Mouse (Mus musculus) intestine, embryonic 15.5 days (tissue): ENCODE measurements around the gene Tars2. TPM values are rescaled to one million over a fixed set of nuclear protein-coding genes. Genes with fewer than 3 reads are reported as not detected.
"Not testable (repeated sequence)": the region's sequence is repeated elsewhere in the genome, so short reads cannot be mapped to it uniquely, and the experiment has no call there.

Experiments
- ATAC-seq: fragments of 200-750 bp; cut with Nextera tagmentation; 2 replicates; pipeline ENCODE4 v1.8.0; 2017; ENCODE audit warnings: moderate TSS enrichment, moderate library complexity
- H3K27ac ChIP-seq: fragments of 300-500 bp; sonication (generic); 2 replicates; pipeline ENCODE4 v1.5.1; 2015; ENCODE audit warnings: mild to moderate bottlenecking, inconsistent platforms
- H3K27me3 ChIP-seq: fragments of 300-500 bp; sonication (generic); replicated peaks from 2 replicates; pipeline ENCODE4 v1.6.1; 2015; ENCODE audit warnings: inconsistent platforms
- H3K36me3 ChIP-seq: fragments of 300-500 bp; sonication (generic); 2 replicates; pipeline ENCODE4 v1.6.1; 2015; ENCODE audit warnings: inconsistent platforms
- H3K4me1 ChIP-seq: fragments of 300-500 bp; sonication (generic); replicated peaks from 2 replicates; pipeline ENCODE4 v1.6.1; 2015; ENCODE audit warnings: inconsistent platforms
- H3K4me2 ChIP-seq: fragments of 300-500 bp; sonication (generic); replicated peaks from 2 replicates; pipeline ENCODE4 v1.6.1; 2015; ENCODE audit warnings: mild to moderate bottlenecking, inconsistent platforms
- H3K4me3 ChIP-seq: fragments of 300-500 bp; sonication (generic); replicated peaks from 2 replicates; pipeline ENCODE4 v1.5.1; 2015; ENCODE audit warnings: inconsistent platforms
- H3K9ac ChIP-seq: fragments of 300-500 bp; sonication (generic); 2 replicates; pipeline ENCODE4 v1.6.1; 2015; ENCODE audit warnings: inconsistent platforms
- H3K9me3 ChIP-seq: fragments of 300-500 bp; sonication (generic); 2 replicates; pipeline ENCODE4 v1.6.1; 2016; ENCODE audit warnings: inconsistent platforms
- WGBS: fragments of 180-500 bp; shearing (Covaris S2); methylation state at CpG from one replicate; pipeline ENCODE4 v1.1.7; 2015; 5-methylcytosine and 5-hydroxymethylcytosine counted together
- polyA plus RNA-seq: library from polyadenylated mRNA; unstranded; fragments of >200 nt; fragmentation: Nextera tagmentation; extraction: Ambion mirVana; gene quantifications from 2 replicates; pipeline ENCODE4 v1.2.1, GENCODE M21; 2015

Tars2 gene
- polyA plus RNA-seq: 54.4 and 54.5 TPM in 2 replicates

- H3K27me3 ChIP-seq: no peaks in the 10 kb centered on the region
- no peaks in the 10 kb centered on the region for H3K9me3 ChIP-seq
- H3K36me3 ChIP-seq: peaks cover 14% of the 10 kb centered on the region
- WGBS: 81% methylated on average over 6 of the region's 6 CpGs
- no peak within 1 kb of the TSS for H3K4me3 ChIP-seq
- H3K4me2 ChIP-seq: no peak within 1 kb of the TSS
- no peak for ATAC-seq
- H3K9ac ChIP-seq: no peak within 1 kb of the TSS
- no peaks in the 10 kb centered on the region for H3K4me1 ChIP-seq
- H3K27ac ChIP-seq: no peak within 1 kb of the TSS
These were observed at the start of gene Tars2 for GRCm38 (mm10) chr3:95760106-95760505. Gene Tars2 (minus strand): TSS chr3:95760206.

- Histone ChIP-seq H3K9ac (no peak overlapping the region), H3K9me3 (no peaks in the 10 kb centered on the region), H3K4me2 (no peak overlapping the region), H3K4me3 (no peak overlapping the region), H3K36me3 (peaks cover 12% of the 10 kb centered on the region), H3K27me3 (no peaks in the 10 kb centered on the region), H3K27ac (no peak overlapping the region), H3K4me1 (no peaks in the 10 kb centered on the region)
- ATAC-seq: no peak
- 55% methylated on average over 2 of the region's 2 CpGs for WGBS
These were observed 48.4 kb upstream of the Tars2 start for GRCm38 (mm10) chr3:95808384-95808783.

- H3K36me3 ChIP-seq: peaks cover 12% of the 10 kb centered on the region
- WGBS: 79% methylated on average over 6 of the region's 6 CpGs
- not testable (repeated sequence) for H3K4me2 ChIP-seq, H3K9ac ChIP-seq, H3K27ac ChIP-seq, H3K4me1 ChIP-seq, H3K4me3 ChIP-seq, ATAC-seq, H3K27me3 ChIP-seq, H3K9me3 ChIP-seq
These were observed 47.6 kb upstream of the Tars2 start for GRCm38 (mm10) chr3:95807630-95808029.

- Histone ChIP-seq H3K4me3 (no peak overlapping the region), H3K4me2 (no peak overlapping the region), H3K36me3 (peaks cover 12% of the 10 kb centered on the region), H3K9ac (no peak overlapping the region), H3K27ac (no peak overlapping the region), H3K27me3 (no peaks in the 10 kb centered on the region), H3K9me3 (no peaks in the 10 kb centered on the region), H3K4me1 (no peaks in the 10 kb centered on the region)
- 43% methylated on average over 1 of the region's 1 CpGs for WGBS
- ATAC-seq: peak; percentile 51; the same call in 1 of the 2 replicates
These were observed 46.7 kb upstream of the Tars2 start for GRCm38 (mm10) chr3:95806677-95807076.

- H3K36me3 ChIP-seq: peaks cover 12% of the 10 kb centered on the region
- no peak overlapping the region for H3K4me2 ChIP-seq
- no peak overlapping the region for H3K27ac ChIP-seq
- no peak for ATAC-seq
- no peak overlapping the region for H3K9ac ChIP-seq
- no peaks in the 10 kb centered on the region for H3K9me3 ChIP-seq
- H3K4me1 ChIP-seq: no peaks in the 10 kb centered on the region
- no peaks in the 10 kb centered on the region for H3K27me3 ChIP-seq
- 97% methylated on average over 4 of the region's 4 CpGs for WGBS
- no peak overlapping the region for H3K4me3 ChIP-seq
These were observed 43.8 kb upstream of the Tars2 start for GRCm38 (mm10) chr3:95803851-95804250.

GRCm38 (mm10) chr3:95798756-95799155, 38.8 kb upstream of the Tars2 start:
- Histone ChIP-seq H3K9ac (no peak overlapping the region), H3K9me3 (no peaks in the 10 kb centered on the region), H3K4me1 (no peaks in the 10 kb centered on the region), H3K27ac (no peak overlapping the region), H3K27me3 (no peaks in the 10 kb centered on the region), H3K4me3 (no peak overlapping the region), H3K36me3 (no peaks in the 10 kb centered on the region), H3K4me2 (no peak overlapping the region)
- WGBS: 84% methylated on average over 4 of the region's 4 CpGs
- no peak for ATAC-seq

- Histone ChIP-seq H3K4me1 (no peaks in the 10 kb centered on the region), H3K4me2 (no peak overlapping the region), H3K36me3 (no peaks in the 10 kb centered on the region), H3K27me3 (no peaks in the 10 kb centered on the region), H3K4me3 (no peak overlapping the region), H3K27ac (no peak overlapping the region), H3K9me3 (no peaks in the 10 kb centered on the region), H3K9ac (no peak overlapping the region)
- no peak for ATAC-seq
- WGBS: 78% methylated on average over 1 of the region's 1 CpGs
These were observed 34.3 kb upstream of the Tars2 start for GRCm38 (mm10) chr3:95794299-95794698.

- WGBS: 79% methylated on average over 2 of the region's 2 CpGs
- Histone ChIP-seq H3K4me2 (no peak overlapping the region), H3K27ac (no peak overlapping the region), H3K27me3 (no peaks in the 10 kb centered on the region), H3K4me1 (no peaks in the 10 kb centered on the region), H3K9me3 (no peaks in the 10 kb centered on the region), H3K36me3 (no peaks in the 10 kb centered on the region), H3K9ac (no peak overlapping the region), H3K4me3 (no peak overlapping the region)
- ATAC-seq: no peak
These were observed 33.7 kb upstream of the Tars2 start for GRCm38 (mm10) chr3:95793662-95794061.

- no peaks in the 10 kb centered on the region for H3K27me3 ChIP-seq
- no peak for ATAC-seq
- no peak overlapping the region for H3K4me3 ChIP-seq
- no peaks in the 10 kb centered on the region for H3K4me1 ChIP-seq
- 91% methylated on average over 4 of the region's 4 CpGs for WGBS
- H3K36me3 ChIP-seq: peaks cover 25% of the 10 kb centered on the region
- H3K9me3 ChIP-seq: no peaks in the 10 kb centered on the region
- H3K27ac ChIP-seq: no peak overlapping the region
- no peak overlapping the region for H3K9ac ChIP-seq
- H3K4me2 ChIP-seq: no peak overlapping the region
These were observed 25.5 kb upstream of the Tars2 start for GRCm38 (mm10) chr3:95785501-95785900.

GRCm38 (mm10) chr3:95771985-95772384, 12.0 kb upstream of the Tars2 start:
- H3K27ac ChIP-seq: no peak overlapping the region
- no peaks in the 10 kb centered on the region for H3K4me1 ChIP-seq
- peaks cover 26% of the 10 kb centered on the region for H3K36me3 ChIP-seq
- no peak overlapping the region for H3K4me2 ChIP-seq
- ATAC-seq: no peak
- H3K9ac ChIP-seq: no peak overlapping the region
- no peaks in the 10 kb centered on the region for H3K27me3 ChIP-seq
- H3K9me3 ChIP-seq: no peaks in the 10 kb centered on the region
- no peak overlapping the region for H3K4me3 ChIP-seq

- 90% methylated on average over 10 of the region's 10 CpGs for WGBS
- no peak for ATAC-seq
- no peak overlapping the region for H3K4me3 ChIP-seq
- H3K36me3 ChIP-seq: peaks cover 35% of the 10 kb centered on the region
- no peaks in the 10 kb centered on the region for H3K27me3 ChIP-seq
- H3K9me3 ChIP-seq: no peaks in the 10 kb centered on the region
- H3K4me2 ChIP-seq: no peak overlapping the region
- H3K4me1 ChIP-seq: no peaks in the 10 kb centered on the region
- no peak overlapping the region for H3K27ac ChIP-seq
- no peak overlapping the region for H3K9ac ChIP-seq
These were observed 5.5 kb upstream of the Tars2 start for GRCm38 (mm10) chr3:95765534-95765933.

GRCm38 (mm10) chr3:95763811-95764210, 3.8 kb upstream of the Tars2 start:
- peaks cover 33% of the 10 kb centered on the region for H3K36me3 ChIP-seq
- no peaks in the 10 kb centered on the region for H3K27me3 ChIP-seq
- ATAC-seq: no peak
- H3K9me3 ChIP-seq: no peaks in the 10 kb centered on the region
- no peak overlapping the region for H3K27ac ChIP-seq
- H3K4me1 ChIP-seq: no peaks in the 10 kb centered on the region
- H3K4me2 ChIP-seq: no peak overlapping the region
- WGBS: 80% methylated on average over 10 of the region's 10 CpGs
- no peak overlapping the region for H3K4me3 ChIP-seq
- no peak overlapping the region for H3K9ac ChIP-seq

GRCm38 (mm10) chr3:95762961-95763360, 3.0 kb upstream of the Tars2 start:
- H3K36me3 ChIP-seq: peaks cover 29% of the 10 kb centered on the region
- no peaks in the 10 kb centered on the region for H3K27me3 ChIP-seq
- H3K4me2 ChIP-seq: no peak overlapping the region
- no peaks in the 10 kb centered on the region for H3K4me1 ChIP-seq
- ATAC-seq: no peak
- WGBS: 50% methylated on average over 6 of the region's 6 CpGs
- H3K27ac ChIP-seq: no peak overlapping the region
- no peak overlapping the region for H3K9ac ChIP-seq
- H3K4me3 ChIP-seq: no peak overlapping the region
- H3K9me3 ChIP-seq: no peaks in the 10 kb centered on the region
